Mouse (Mus musculus): ENCODE results near the gene Twf2.

DNA sequence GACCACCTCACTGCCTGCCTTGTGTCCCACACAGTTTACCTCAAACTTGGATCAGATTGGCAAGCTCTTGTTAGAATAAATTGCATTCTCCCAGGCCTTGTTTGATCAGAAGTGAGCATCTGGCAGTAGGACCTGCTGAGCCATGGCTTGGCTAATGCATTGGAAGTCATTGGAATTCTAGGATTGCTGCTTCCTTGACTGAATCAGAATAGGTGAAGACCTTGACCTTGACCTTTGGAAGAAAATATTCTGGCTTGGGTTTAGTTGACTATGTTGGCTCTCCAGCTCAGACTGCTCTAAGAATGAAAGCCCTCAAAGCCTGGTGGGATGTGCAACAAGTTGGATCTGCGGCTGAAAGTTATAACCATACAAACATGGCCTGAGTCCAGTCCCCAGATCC, 11.6 kb upstream of the Twf2 start:
- TF ChIP-seq POLR2A (IDR thresholded peaks at IDR 0.05; ENCODE audit: control insufficient read depth in 1 of 2, insufficient read depth in 1 of 2, low read depth in 1 of 2, low read length in 2 of 2, poor library complexity in 1 of 2) (no peak), CTCF (IDR thresholded peaks at IDR 0.05 in 2 of 3, conservative IDR thresholded peaks at IDR 0.05 in 1 of 3; ENCODE audit: control insufficient read depth in 1 of 3, insufficient read depth in 1 of 3, low read depth in 2 of 3, low read length in 3 of 3, poor library complexity in 1 of 3, severe bottlenecking in 1 of 3) (no peak), JUND (IDR thresholded peaks at IDR 0.05; ENCODE audit: low read depth, low read length) (no peak), TCF12 (IDR thresholded peaks at IDR 0.05; ENCODE audit: low read depth, low read length) (no peak), TAL1 (IDR thresholded peaks at IDR 0.05; ENCODE audit: low read length) (no peak), BHLHE40 (IDR thresholded peaks at IDR 0.05; ENCODE audit: borderline replicate concordance, low read depth, low read length) (no peak), POLR2AphosphoS2 (IDR thresholded peaks at IDR 0.05; ENCODE audit: low read length) (no peak), GATA1 (IDR thresholded peaks at IDR 0.05; ENCODE audit: low read depth, low read length) (no peak), EP300 (IDR thresholded peaks at IDR 0.05; ENCODE audit: low read depth in 1 of 2, low read length in 2 of 2) (no peak), HCFC1 (IDR thresholded peaks at IDR 0.05; ENCODE audit: low read depth, low read length) (no peak), ZC3H11A (IDR thresholded peaks at IDR 0.05; ENCODE audit: low read depth, low read length) (no peak), MAX (IDR thresholded peaks at IDR 0.05; ENCODE audit: low read length) (no peak)

All from MEL (cell line).